26 mouse cellular contexts compared by ENCODE assay signal in the genomic region with DNA sequence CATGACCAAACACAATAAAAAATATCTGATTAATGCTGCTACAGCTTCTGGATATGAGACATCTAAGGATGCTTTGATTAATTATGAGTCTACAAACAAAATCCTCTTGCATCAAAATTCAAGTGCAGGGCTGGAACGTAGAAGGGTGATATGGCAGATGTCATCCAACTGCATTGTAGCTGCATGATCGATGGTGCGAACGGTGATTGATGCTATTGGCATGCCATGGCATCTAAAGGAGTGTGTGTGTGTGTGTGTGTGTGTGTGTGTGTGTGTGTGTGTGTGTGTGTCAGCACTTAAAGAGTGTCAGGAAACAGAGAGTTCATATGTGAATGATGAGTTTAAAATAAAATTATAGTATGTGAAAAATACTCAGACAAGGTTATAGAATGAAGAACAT.
DNase-seq lines count a peak whose midpoint lies in the region; ATAC-seq and TF ChIP-seq lines count a peak whose summit lies in the region.
"Had no signal": no experiment of that assay in that cellular context is flagged by ENCODE, and none has a peak within 500 bp of the region (broad histone marks: within the 10 kb centered on the region; RNA-seq: fewer than 3 reads in every experiment).

No protein-coding gene starts in this region.

- no peak overlapping the region for H3K4me3 ChIP-seq in hindbrain, postnatal 0 days (ENCODE audit: low read length)
- no peak overlapping the region for H3K4me3 ChIP-seq in hindbrain, embryonic 11.5 days (ENCODE audit: low read depth, low read length)
- H3K4me3 ChIP-seq: embryonic facial prominence, embryonic 10.5 days; embryonic facial prominence, embryonic 13.5 days; erythroblast, embryonic 14.5 days; forebrain, embryonic 13.5 days; gastrocnemius, adult 2 months; hindbrain, embryonic 13.5 days had no signal

- TF ChIP-seq POLR2A in brain, embryonic 14.5 days (IDR thresholded peaks at IDR 0.05; ENCODE audit: borderline replicate concordance, extremely low read depth, insufficient read depth, insufficient read length, poor library complexity, severe bottlenecking) = no peak

- no peaks in the 10 kb centered on the region for H3K9me3 ChIP-seq in hindbrain, postnatal 0 days (ENCODE audit: low read length)
- no peaks in the 10 kb centered on the region for H3K9me3 ChIP-seq in hindbrain, embryonic 11.5 days (ENCODE audit: control insufficient read depth, low read length)
- H3K9me3 ChIP-seq: embryonic facial prominence, embryonic 10.5 days; embryonic facial prominence, embryonic 13.5 days; forebrain, embryonic 13.5 days; hindbrain, embryonic 13.5 days had no signal

- no peak overlapping the region for H3K27ac ChIP-seq in hindbrain, postnatal 0 days
- no peak overlapping the region for H3K27ac ChIP-seq in hindbrain, embryonic 11.5 days (ENCODE audit: low read depth, low read length)
- H3K27ac ChIP-seq: embryonic facial prominence, embryonic 10.5 days; embryonic facial prominence, embryonic 13.5 days; forebrain, embryonic 13.5 days; gastrocnemius, adult 2 months; hindbrain, embryonic 13.5 days had no signal

- no peak overlapping the region for H3K9ac ChIP-seq in hindbrain, postnatal 0 days (replicated peaks; ENCODE audit: low read length)
- H3K9ac ChIP-seq in hindbrain, embryonic 11.5 days (ENCODE audit: low read depth, low read length) = no peak overlapping the region
- H3K9ac ChIP-seq: embryonic facial prominence, embryonic 13.5 days; forebrain, embryonic 13.5 days; forebrain, postnatal 0 days; hindbrain, embryonic 13.5 days had no signal

- no peaks in the 10 kb centered on the region for H3K27me3 ChIP-seq in hindbrain, postnatal 0 days (ENCODE audit: insufficient read depth, low read length)
- H3K27me3 ChIP-seq in hindbrain, embryonic 11.5 days (ENCODE audit: control insufficient read depth, insufficient read depth, low read length) = no peaks in the 10 kb centered on the region
- H3K27me3 ChIP-seq: embryonic facial prominence, embryonic 13.5 days; forebrain, embryonic 13.5 days; hindbrain, embryonic 13.5 days had no signal

- no peaks in the 10 kb centered on the region for H3K36me3 ChIP-seq in hindbrain, postnatal 0 days (ENCODE audit: insufficient read depth, low read length)
- no peaks in the 10 kb centered on the region for H3K36me3 ChIP-seq in hindbrain, embryonic 11.5 days (ENCODE audit: control insufficient read depth, insufficient read depth, low read length)
- H3K36me3 ChIP-seq: embryonic facial prominence, embryonic 10.5 days; embryonic facial prominence, embryonic 13.5 days; hindbrain, embryonic 13.5 days had no signal

- peak; percentile 60 to 69 for DNase-seq in cerebellum, postnatal 10 days
- no peak for DNase-seq in cerebellum, adult 9-10 months
- peak; percentile 11 for DNase-seq in hindbrain, postnatal 0 days (ENCODE audit: low spot score)
- DNase-seq in hindbrain, embryonic 11.5 days (ENCODE audit: low spot score) = no peak
- DNase-seq in brain, embryonic 14.5 days (ENCODE audit: low read depth) = peak; percentile 30
- no peak for DNase-seq in c-Kit-positive CD71-positive TER-119-positive erythroid progenitor cells, embryonic 14.5 days (ENCODE audit: low spot score)
- DNase-seq: adrenal gland, adult 8-10 months; adrenal gland, postnatal 25 days; cerebellum, adult 11 months; cerebellum, adult 8-10 months; cerebellum, postnatal 36 days; embryo, embryonic 11 days; forebrain, postnatal 0 days; gastrocnemius, adult 2 months; gastrocnemius, postnatal 14 days; heart, adult 11 months had no signal

- H3K4me2 ChIP-seq in hindbrain, postnatal 0 days (ENCODE audit: low read depth, low read length) = no peak overlapping the region
- no peak overlapping the region for H3K4me2 ChIP-seq in hindbrain, embryonic 11.5 days (replicated peaks; ENCODE audit: low read depth, low read length)
- H3K4me2 ChIP-seq: embryonic facial prominence, embryonic 13.5 days; forebrain, embryonic 13.5 days; heart, embryonic 11.5 days; hindbrain, embryonic 13.5 days had no signal

- WGBS in hindbrain, postnatal 0 days = 77% methylated on average over 4 of the region's 4 CpGs
- 86% methylated on average over 4 of the region's 4 CpGs for WGBS in hindbrain, embryonic 11.5 days

- no peak for TF ChIP-seq CTCF in hindbrain, postnatal 0 days (IDR thresholded peaks at IDR 0.05; ENCODE audit: low read depth)
- TF ChIP-seq CTCF in brain, embryonic 14.5 days (IDR thresholded peaks at IDR 0.05; ENCODE audit: borderline replicate concordance, extremely low read depth, insufficient read depth, insufficient read length) = no peak

- no peak for ATAC-seq in hindbrain, postnatal 0 days
- no peak for ATAC-seq in hindbrain, embryonic 11.5 days (ENCODE audit: low FRiP score)
- ATAC-seq: activated CD4-positive, CD25-positive, alpha-beta regulatory T cell, adult 4 months; forebrain, embryonic 13.5 days; forebrain, postnatal 0 days; hindbrain, embryonic 16.5 days; inflammation-experienced regulatory T-cells, adult 6 months; intestine, postnatal 0 days had no signal

- H3K4me1 ChIP-seq in hindbrain, postnatal 0 days (ENCODE audit: insufficient read depth, low read length) = no peaks in the 10 kb centered on the region
- H3K4me1 ChIP-seq in hindbrain, embryonic 11.5 days (replicated peaks; ENCODE audit: control insufficient read depth, insufficient read depth, low read length) = no peaks in the 10 kb centered on the region
- H3K4me1 ChIP-seq: embryonic facial prominence, embryonic 10.5 days; embryonic facial prominence, embryonic 13.5 days; forebrain, embryonic 13.5 days; hindbrain, embryonic 13.5 days had no signal

Comparison
In these comparisons a context has a peak if more than half of its experiments do, and no peak if none do; other contexts are left out.
1. DNase-seq: peak in cerebellum, postnatal 10 days (2 of 2), hindbrain, postnatal 0 days (single experiment) and brain, embryonic 14.5 days (single experiment); none in cerebellum, adult 9-10 months (single experiment), hindbrain, embryonic 11.5 days (single experiment) and c-Kit-positive CD71-positive TER-119-positive erythroid progenitor cells, embryonic 14.5 days (single experiment).